Mouse (Mus musculus) adipose tissue, adult 10 weeks (tissue): ENCODE measurements around the gene Smg7. TPM values are rescaled to one million over a fixed set of nuclear protein-coding genes. Genes with fewer than 3 reads are reported as not detected.

ENCODE experiments used
- polyA plus RNA-seq: library from polyadenylated mRNA; stranded (reverse); fragments of 350-450 nt; fragmentation: Illumina TruSeq; extraction: RNeasy Lipid Tissue Mini Kit (QIAGEN cat#74804); gene quantifications from one replicate; pipeline ENCODE4 v1.2.3, GENCODE M21; 2014; ENCODE audit warnings: low read depth, low replicate concordance

Smg7 gene
- polyA plus RNA-seq, result 36.5 TPM

GRCm38 (mm10) chr1:152901765-152902664 lies at the start of gene Smg7:
Gene Smg7 (minus strand): TSS chr1:152902646.

DNA sequence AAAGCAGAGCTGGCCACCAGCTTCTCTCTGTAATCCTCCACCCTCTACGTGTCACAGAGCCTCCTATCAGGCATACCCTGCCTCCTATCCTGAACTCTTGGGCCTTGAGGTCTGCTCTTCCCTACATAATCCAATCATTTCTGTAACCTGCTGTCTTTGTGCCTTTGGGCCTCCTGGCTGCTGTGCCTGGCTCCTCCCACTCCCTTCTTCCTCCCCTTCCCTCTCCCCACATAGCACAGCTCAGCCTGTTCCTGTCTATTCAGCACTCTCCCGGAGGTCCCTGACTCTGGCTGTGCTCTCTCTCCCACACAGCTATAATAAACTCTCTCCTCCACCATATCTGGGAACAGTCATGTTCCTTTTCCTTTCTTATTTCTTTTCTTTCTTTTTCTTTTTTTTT lies 102.5 kb downstream of the Smg7 start, which contains the start of gene Ncf2:
TSS of gene Ncf2 (plus strand) at position 298 of the 400 bp plus-strand sequence.

Other genes with a start within 250 kb of the Smg7 start
- gene Apobec4, start 152.1 kb downstream of the Smg7 start, polyA plus RNA-seq, result 0.77 TPM
- gene Rgl1, start 136.3 kb downstream of the Smg7 start, polyA plus RNA-seq, result 22.2 TPM
- 132 TPM for gene Arpc5, start 136.1 kb downstream of the Smg7 start, polyA plus RNA-seq
- gene Ncf2, start 102.5 kb downstream of the Smg7 start, polyA plus RNA-seq, result 121 TPM
- gene Nmnat2, start 52.3 kb upstream of the Smg7 start, polyA plus RNA-seq, result 1.2 TPM